Mouse (Mus musculus) myocyte (in vitro differentiated cells): ENCODE results near the gene Lst1. TPM values are rescaled to one million over a fixed set of nuclear protein-coding genes. Genes with fewer than 3 reads are reported as not detected.
A peak's percentile ranks its signal among the peaks of the same experiment; 100 is the strongest.

Source experiments
- H3K27me3 ChIP-seq: one replicate; pipeline ENCODE4 v1.6.1; 2011; ENCODE audit not compliant: control insufficient read depth, insufficient read depth, insufficient read length
- H3K36me3 ChIP-seq: one replicate; pipeline ENCODE4 v1.6.1; 2011; ENCODE audit not compliant: control insufficient read depth, insufficient read depth
- H3K4me2 ChIP-seq: one replicate; pipeline ENCODE4 v1.6.1; 2011; ENCODE audit warnings: low read depth, control low read depth
- H3K4me3 ChIP-seq: one replicate; pipeline ENCODE4 v1.5.1; 2011; ENCODE audit warnings: mild to moderate bottlenecking, control low read depth, moderate library complexity
- H3K79me2 ChIP-seq: one replicate; pipeline ENCODE4 v1.6.1; 2011; ENCODE audit not compliant: control insufficient read depth, insufficient read depth
- H3ac ChIP-seq: one replicate; pipeline ENCODE4 v1.6.1; 2011; ENCODE audit not compliant: control insufficient read depth, insufficient read length
- CEBPB ChIP-seq: IDR thresholded peaks from 2 replicates; pipeline ENCODE4 v1.6.1; 2011; ENCODE audit warnings: mild to moderate bottlenecking, moderate library complexity; ENCODE audit not compliant: poor library complexity, insufficient read depth, severe bottlenecking
- E2F4 ChIP-seq: IDR thresholded peaks from one replicate; pipeline ENCODE4 v1.6.1; 2011; ENCODE audit warnings: mild to moderate bottlenecking, control low read depth, moderate library complexity; ENCODE audit not compliant: insufficient read depth
- MAX ChIP-seq: IDR thresholded peaks from one replicate; pipeline ENCODE4 v1.6.1; 2011; ENCODE audit warnings: low read depth, mild to moderate bottlenecking, control low read depth
- MYOD1 ChIP-seq, 3 experiments: IDR thresholded peaks; one replicate each; pipeline ENCODE4 v1.6.1; 2011; ENCODE audit warnings: control low read depth in 2 of 3, low read depth in 2 of 3, mild to moderate bottlenecking in 2 of 3, moderate library complexity in 1 of 3; ENCODE audit not compliant: insufficient read length in 2 of 3, control insufficient read depth in 1 of 3
- MYOG ChIP-seq, 3 experiments: IDR thresholded peaks; one replicate each; pipeline ENCODE4 v1.6.1; 2011; ENCODE audit warnings: control low read depth in 2 of 3, low read depth in 2 of 3, mild to moderate bottlenecking in 2 of 3; ENCODE audit not compliant: insufficient read length in 2 of 3, control insufficient read depth in 1 of 3, insufficient read depth in 1 of 3
- POLR2A ChIP-seq: IDR thresholded peaks from one replicate; pipeline ENCODE4 v1.6.1; 2011; ENCODE audit warnings: low read depth, mild to moderate bottlenecking, control low read depth, moderate library complexity; ENCODE audit not compliant: insufficient read length
- POLR2AphosphoS2 ChIP-seq: IDR thresholded peaks from one replicate; pipeline ENCODE4 v1.6.1; 2011; ENCODE audit warnings: low read depth, control low read depth; ENCODE audit not compliant: insufficient read length
- REST ChIP-seq: IDR thresholded peaks from one replicate; pipeline ENCODE4 v1.6.1; 2011; ENCODE audit warnings: mild to moderate bottlenecking, control low read depth, moderate library complexity; ENCODE audit not compliant: insufficient read depth, insufficient read length
- SRF ChIP-seq: IDR thresholded peaks from one replicate; pipeline ENCODE4 v1.6.1; 2011; ENCODE audit warnings: low read depth; ENCODE audit not compliant: control insufficient read depth, insufficient read length
- TCF12 ChIP-seq: IDR thresholded peaks from one replicate; pipeline ENCODE4 v1.6.1; 2011; ENCODE audit warnings: mild to moderate bottlenecking, control low read depth; ENCODE audit not compliant: poor library complexity, insufficient read depth, severe bottlenecking
- TCF3 ChIP-seq: IDR thresholded peaks from one replicate; pipeline ENCODE4 v1.6.1; 2011; ENCODE audit warnings: low read depth, control low read depth; ENCODE audit not compliant: insufficient read length
- USF1 ChIP-seq: IDR thresholded peaks from one replicate; pipeline ENCODE4 v1.6.1; 2011; ENCODE audit warnings: low read depth, mild to moderate bottlenecking, control low read depth, moderate library complexity
- polyA plus RNA-seq: library from polyadenylated mRNA; unstranded; fragments of >200 nt; fragmentation: generic; extraction: Trizol; gene quantifications from one replicate; pipeline ENCODE4 v1.2.1, GENCODE M21; 2012; ENCODE audit warnings: missing spikeins

Lst1 gene
- polyA plus RNA-seq, 1 experiment: 4.3 TPM

GRCm38 (mm10) chr17:35209785-35210535 is 21.7 kb upstream of the Lst1 start:
- Histone ChIP-seq H3K4me3 (no peak overlapping the region), H3K36me3 (no peaks in the 10 kb centered on the region), H3K27me3 (no peaks in the 10 kb centered on the region), H3K4me2 (no peak overlapping the region), H3K79me2 (no peaks in the 10 kb centered on the region), H3ac (no peak overlapping the region)
- no peak for TF ChIP-seq MYOG (IDR thresholded peaks at IDR 0.05; ENCODE audit: control insufficient read depth in 1 of 3, insufficient read depth in 1 of 3, insufficient read length in 2 of 3, low read depth in 2 of 3)

- Histone ChIP-seq H3K27me3 (no peaks in the 10 kb centered on the region), H3K4me2 (no peak overlapping the region)
These were observed 17.1 kb upstream of the Lst1 start for GRCm38 (mm10) chr17:35205380-35205769.

GRCm38 (mm10) chr17:35204494-35205379 is 16.5 kb upstream of the Lst1 start, which contains the start of gene Lta:
Lta (minus strand) TSS chr17:35205351.
- TF ChIP-seq USF1 (no peak), SRF (no peak), MYOD1 (IDR thresholded peaks at IDR 0.05; ENCODE audit: control insufficient read depth in 1 of 3, insufficient read length in 2 of 3, low read depth in 2 of 3) (no peak)
- Histone ChIP-seq H3K4me2 (no peak within 1 kb of the TSS), H3K4me3 (no peak within 1 kb of the TSS), H3K27me3 (no peaks in the 10 kb centered on the region), H3ac (no peak within 1 kb of the TSS), H3K36me3 (no peaks in the 10 kb centered on the region), H3K79me2 (no peaks in the 10 kb centered on the region)

More at GRCm38 (mm10) chr17:35205380-35205769, 17.1 kb upstream of the Lst1 start:
- Histone ChIP-seq H3K36me3 (no peaks in the 10 kb centered on the region), H3K79me2 (no peaks in the 10 kb centered on the region), H3ac (no peak overlapping the region), H3K4me3 (no peak overlapping the region)
- no peak for TF ChIP-seq TCF3

- H3K4me2 ChIP-seq: no peak overlapping the region
- H3K27me3 ChIP-seq: no peaks in the 10 kb centered on the region
- no peaks in the 10 kb centered on the region for H3K36me3 ChIP-seq
- H3K4me3 ChIP-seq: no peak overlapping the region
- H3K79me2 ChIP-seq: no peaks in the 10 kb centered on the region
- TF ChIP-seq POLR2AphosphoS2 (no peak), SRF (no peak), TCF3 (no peak), E2F4 (no peak), MYOD1 (IDR thresholded peaks at IDR 0.05; ENCODE audit: control insufficient read depth in 1 of 3, insufficient read length in 2 of 3, low read depth in 2 of 3) (no peak), MYOG (IDR thresholded peaks at IDR 0.05; ENCODE audit: control insufficient read depth in 1 of 3, insufficient read depth in 1 of 3, insufficient read length in 2 of 3, low read depth in 2 of 3) (no peak), POLR2A (no peak), CEBPB (no peak), REST (no peak), MAX (no peak), USF1 (no peak), TCF12 (no peak)
- H3ac ChIP-seq: no peak overlapping the region
These were observed 14.2 kb upstream of the Lst1 start for GRCm38 (mm10) chr17:35202442-35202841.

GRCm38 (mm10) chr17:35201787-35202186 is 13.5 kb upstream of the Lst1 start, which contains the start of gene Tnf:
Tnf (minus strand) TSS chr17:35202007.
- Histone ChIP-seq H3K4me3 (no peak within 1 kb of the TSS), H3K36me3 (no peaks in the 10 kb centered on the region), H3K4me2 (peak within 1 kb of the TSS; percentile 12), H3ac (no peak within 1 kb of the TSS), H3K27me3 (no peaks in the 10 kb centered on the region), H3K79me2 (no peaks in the 10 kb centered on the region)
- TF ChIP-seq TCF3 (no peak), REST (no peak), MAX (no peak), SRF (no peak), E2F4 (no peak), USF1 (no peak), POLR2AphosphoS2 (no peak), TCF12 (no peak), CEBPB (no peak), POLR2A (no peak), MYOD1 (IDR thresholded peaks at IDR 0.05; ENCODE audit: control insufficient read depth in 1 of 3, insufficient read length in 2 of 3, low read depth in 2 of 3) (no peak), MYOG (IDR thresholded peaks at IDR 0.05; ENCODE audit: control insufficient read depth in 1 of 3, insufficient read depth in 1 of 3, insufficient read length in 2 of 3, low read depth in 2 of 3) (no peak)
